Mouse (Mus musculus): ENCODE measurements at regions not wholly inside any gene's neighbourhood (a gene's known extent, or its start where the extent isn't known, plus 50 kb on each side); places are given as distances from the start of the nearest gene placed in this dataset.

DNA sequence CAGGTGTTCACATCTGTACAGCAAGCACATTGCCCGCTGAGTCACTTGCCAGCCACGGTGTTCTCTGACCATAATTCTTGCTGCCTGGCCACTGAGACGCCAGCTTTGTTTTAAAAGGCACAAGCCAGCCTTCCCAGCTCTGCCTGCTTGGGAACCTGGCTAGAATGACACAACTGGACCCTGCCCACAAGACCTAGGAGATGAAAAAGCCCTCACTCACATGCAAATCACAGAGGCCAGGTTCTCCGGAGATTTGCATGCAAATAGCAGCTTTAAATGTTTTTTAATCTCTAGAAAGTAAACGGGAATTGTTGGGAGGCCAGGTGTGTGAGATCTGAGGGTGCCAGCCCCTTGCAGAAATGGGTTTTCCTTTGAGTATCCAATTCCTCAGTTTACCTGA lies 71.9 kb downstream of the 1810010D01Rik start:
- no peak for DNase-seq (ENCODE audit: low spot score in 2 of 2)

DNA sequence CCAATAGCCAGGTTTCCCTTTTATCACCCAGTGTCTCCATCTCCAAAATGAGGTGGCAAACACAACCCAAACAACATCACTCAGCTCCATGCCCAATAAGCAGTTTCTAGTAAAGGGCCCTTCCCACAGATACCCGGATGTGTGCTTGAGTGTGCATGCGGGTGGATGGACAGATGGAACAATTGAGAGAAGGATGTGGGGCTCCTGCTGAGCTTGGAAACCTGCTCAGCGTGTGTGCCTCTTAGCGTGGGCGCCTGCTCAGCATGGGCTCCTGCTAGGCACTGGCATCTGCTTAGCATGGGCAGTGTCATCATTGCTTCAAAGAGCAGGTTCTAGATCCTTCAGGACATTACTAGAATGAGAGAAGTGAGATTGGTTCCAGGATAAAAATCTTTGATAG lies 75.4 kb downstream of the 1810010D01Rik start:
- DNase-seq (ENCODE audit: low spot score in 2 of 2) = no peak

DNA sequence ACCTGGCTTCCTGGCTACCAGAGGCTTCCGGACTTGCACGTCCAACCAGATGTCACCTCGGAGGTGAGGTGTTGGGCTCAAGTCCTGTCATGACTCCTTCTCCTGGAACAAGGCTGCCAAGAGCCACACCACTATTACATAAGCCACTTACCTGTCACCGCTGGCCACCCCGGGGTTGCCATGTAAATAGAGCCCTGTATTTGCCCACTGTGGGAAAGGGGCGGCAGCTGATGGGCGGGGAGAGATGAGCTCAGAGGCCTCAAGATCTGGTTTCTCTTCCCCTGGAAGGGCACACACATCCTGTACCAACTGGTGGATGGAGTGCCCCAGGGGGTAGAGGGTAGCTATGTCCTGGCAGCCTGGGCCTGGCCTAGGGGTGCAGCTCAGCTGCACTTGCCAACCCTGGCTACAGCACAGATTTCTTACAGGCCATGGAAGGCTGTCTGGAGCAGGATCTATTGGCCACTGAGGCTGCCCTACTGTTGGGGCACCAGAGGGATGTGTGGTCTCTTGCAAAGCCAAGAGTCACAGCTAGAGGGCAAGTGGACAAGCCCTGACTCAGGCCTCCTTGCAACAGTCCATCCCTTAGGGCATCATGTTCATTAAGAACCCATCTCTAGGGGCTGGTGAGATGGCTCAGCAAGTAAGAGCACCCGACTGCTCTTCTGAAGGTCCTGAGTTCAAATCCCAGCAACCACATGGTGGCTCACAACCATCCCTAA lies 76.3 kb downstream of the 1810010D01Rik start:
- no peak for DNase-seq (ENCODE audit: low spot score in 2 of 2)

DNA sequence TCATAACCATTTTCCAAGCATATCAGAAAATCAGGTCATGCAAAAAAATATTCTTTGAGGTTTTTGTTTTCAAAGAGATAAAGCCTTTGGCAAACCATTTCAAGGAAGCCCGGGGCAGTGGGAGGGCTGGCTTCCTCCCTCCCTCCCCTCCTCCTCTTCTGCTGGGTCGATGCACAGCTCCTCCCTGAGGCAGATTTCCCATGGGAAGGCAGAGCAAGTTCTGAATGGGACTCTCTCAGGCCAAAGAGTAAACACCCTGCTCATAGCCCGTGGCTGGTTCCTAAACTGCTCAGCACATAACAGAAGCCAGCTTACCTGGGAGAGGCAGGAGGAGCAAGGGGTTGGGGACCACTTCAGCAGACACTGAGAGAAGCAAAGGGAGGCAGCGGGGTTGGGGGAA lies 77.9 kb downstream of the 1810010D01Rik start:
- no peak for DNase-seq (ENCODE audit: low spot score in 2 of 2)

DNA sequence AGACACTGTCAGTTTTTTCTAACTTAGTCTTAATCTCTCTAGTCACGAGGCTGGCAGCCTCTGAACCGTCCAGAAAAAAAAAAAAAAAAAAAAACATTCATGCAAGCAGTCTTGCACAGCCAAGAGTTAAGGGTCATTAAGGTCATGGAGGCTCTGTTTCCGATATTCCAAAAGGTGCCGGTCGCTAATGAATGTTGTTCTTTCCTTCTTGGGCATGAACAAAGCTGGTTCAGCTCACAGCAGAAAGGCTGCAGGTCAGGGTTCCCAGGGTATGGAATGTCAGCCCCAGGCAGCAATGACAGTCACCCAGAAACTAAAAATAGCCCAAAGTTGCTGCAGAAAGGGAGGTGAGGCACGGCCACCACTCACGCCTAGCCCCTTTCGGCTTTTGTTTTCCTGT lies 80.3 kb downstream of the 1810010D01Rik start:
- DNase-seq (ENCODE audit: low spot score in 2 of 2) = no peak

DNA sequence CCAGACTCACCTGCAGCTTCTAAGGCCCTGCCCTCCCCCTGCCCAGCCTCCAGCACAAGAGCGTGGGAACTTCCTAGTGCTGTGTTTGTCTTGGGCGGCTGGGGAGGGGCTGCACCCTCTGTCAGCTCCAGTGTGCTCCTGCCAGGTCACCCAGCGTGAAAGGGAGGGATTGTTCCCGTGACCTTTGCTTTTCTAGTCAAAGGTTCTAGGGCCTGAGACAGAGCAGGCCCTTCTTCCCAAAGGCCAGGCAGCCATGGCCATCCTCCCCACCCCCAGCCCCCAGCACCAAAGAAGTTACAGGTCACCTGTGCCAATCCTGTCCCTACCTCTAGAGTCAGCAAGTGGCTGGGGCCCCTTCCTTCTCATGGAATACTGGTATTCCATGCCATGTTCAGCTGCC lies 80.7 kb downstream of the 1810010D01Rik start:
- no peak for DNase-seq (ENCODE audit: low spot score in 2 of 2)

DNA sequence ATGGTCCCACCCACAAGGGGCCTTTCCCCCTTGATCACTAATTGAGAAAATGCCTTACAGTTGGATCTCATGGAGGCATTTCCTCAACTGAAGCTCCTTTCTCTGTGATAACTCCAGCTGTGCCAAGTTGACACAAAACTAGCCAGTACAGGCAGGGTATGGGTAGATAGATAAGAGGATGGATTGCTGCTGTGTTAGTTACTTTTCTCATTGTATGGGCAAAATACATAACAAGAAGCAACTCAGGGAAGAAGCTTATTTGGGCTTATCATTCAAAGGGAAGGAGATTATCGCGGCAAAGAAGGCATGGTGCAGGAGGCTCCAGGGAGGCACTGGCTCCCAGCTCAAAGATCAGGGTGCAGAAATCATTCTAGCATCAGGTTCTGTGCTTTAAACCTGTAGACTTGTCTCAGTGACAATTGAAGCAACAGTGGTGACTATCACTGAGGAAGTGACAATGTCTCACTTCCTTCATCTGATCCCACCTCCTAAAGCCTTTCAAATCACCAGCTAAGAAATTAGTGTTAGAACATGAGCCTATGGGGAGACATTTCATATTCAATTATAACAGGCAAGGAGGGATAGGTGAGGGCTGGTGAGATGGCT lies 83.8 kb downstream of the 1810010D01Rik start:
- no peak for DNase-seq (ENCODE audit: low spot score in 2 of 2)

DNA sequence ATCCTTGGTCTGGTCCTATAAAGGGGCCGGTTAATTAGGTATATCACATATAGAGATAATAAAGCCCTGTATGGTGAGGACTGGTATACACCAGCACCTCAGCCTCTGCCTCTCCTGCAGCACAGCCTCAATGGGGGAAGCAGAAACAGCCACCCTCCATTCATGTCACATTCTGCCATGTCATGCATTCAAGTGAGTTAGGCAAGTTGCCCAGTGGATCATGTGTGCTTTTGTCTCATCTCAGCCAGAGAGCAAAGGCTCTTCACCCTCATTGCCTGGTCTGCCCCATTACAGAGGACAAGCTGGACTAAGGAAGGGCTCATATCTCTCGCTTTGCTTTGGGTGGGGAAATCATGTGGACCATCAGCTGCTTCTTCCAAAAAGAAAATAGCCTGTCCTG lies 85.4 kb downstream of the 1810010D01Rik start:
- DNase-seq (ENCODE audit: low spot score in 2 of 2) = no peak

DNA sequence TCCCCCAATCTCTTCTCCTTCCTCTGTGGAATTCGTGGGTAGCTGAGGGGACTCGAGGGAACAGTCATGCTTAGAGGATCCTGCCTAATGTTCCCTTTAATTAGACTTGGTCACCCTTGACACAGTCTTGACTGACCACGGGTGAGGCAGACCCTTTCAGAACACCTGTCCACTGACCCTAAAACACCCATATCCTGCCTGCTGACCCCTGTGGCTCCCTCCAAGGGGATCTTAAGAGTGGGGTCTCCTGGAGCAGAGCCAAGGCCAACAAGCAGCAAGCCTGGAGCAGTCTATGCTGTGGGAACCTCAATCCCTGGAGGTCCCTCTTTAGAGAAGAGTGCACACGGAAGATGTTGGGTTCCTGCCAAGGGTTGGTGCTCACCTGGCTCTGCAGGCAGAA lies 89.5 kb downstream of the 1810010D01Rik start:
- DNase-seq (ENCODE audit: low spot score in 2 of 2) = no peak

DNA sequence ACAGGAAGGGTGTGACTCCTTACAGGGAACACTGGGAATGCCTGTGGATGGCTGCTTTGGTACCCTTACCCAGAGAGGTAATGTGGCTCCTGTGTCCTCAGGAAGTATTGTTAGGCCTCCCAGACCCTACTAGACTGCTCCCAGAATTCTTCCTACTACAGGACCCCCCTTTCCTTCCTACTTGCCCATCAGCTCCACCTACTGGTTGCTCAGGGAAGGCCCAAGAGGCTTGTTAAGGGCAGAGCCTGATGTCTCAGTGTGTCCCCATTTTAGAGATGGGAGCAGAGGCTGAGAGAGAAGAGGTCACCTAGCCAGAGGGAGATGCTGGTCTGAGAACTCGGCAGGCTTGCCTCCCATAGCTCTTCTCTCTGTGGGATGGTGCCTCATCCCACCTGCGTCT lies 93.3 kb downstream of the 1810010D01Rik start:
- DNase-seq (ENCODE audit: low spot score in 2 of 2) = no peak

DNA sequence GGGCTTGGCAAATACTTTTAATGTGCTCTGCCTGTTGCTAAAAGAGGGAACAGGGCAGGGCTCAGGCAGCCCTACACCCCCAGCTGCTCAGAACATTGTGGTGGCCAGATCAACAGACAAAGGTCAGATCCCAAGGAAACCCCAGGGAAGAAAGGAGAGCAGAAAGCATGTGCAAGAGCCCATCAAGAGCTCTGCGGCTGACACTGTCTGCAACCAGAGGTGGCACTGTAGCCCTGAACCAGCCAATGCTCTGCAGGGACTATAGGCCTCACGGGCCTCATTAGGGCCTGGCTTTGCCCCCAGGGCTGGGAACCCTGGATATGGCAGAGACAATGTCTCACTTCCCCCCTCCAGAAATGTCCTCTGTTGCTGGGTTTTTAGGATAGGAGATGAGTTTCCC lies 93.8 kb downstream of the 1810010D01Rik start:
- no peak for DNase-seq (ENCODE audit: low spot score in 2 of 2)

DNA sequence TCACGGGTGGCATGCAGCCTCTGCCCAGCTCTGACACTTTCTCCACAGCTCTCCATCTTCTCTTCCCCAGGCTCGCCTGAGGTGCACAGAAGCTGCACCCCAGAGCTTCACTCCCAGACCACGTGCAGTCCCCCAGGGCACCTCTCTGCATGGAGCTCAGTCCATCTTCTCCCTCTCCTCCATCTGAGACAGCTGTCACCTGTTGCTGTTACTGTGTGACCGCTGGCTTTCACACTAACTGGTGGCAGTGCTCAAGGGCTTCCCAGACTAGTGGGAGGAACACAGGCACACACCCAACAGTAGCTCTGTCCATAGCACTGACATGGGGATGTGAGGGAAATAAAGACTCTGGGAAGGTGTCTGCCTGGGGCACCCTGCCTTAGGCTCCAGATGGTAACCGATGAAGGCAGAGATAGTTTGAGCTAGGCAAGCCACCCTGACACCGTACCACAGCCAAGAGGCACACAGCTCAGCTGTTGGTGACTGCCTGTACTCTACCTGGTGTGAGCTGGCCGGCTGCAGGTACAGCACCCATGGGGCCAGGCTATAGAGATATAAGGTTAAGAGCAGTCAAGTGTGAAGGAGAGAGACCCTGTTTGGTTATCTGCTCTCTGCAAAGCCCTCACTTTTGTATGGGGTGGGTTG lies 94.9 kb downstream of the 1810010D01Rik start:
- DNase-seq (ENCODE audit: low spot score in 2 of 2) = no peak

DNA sequence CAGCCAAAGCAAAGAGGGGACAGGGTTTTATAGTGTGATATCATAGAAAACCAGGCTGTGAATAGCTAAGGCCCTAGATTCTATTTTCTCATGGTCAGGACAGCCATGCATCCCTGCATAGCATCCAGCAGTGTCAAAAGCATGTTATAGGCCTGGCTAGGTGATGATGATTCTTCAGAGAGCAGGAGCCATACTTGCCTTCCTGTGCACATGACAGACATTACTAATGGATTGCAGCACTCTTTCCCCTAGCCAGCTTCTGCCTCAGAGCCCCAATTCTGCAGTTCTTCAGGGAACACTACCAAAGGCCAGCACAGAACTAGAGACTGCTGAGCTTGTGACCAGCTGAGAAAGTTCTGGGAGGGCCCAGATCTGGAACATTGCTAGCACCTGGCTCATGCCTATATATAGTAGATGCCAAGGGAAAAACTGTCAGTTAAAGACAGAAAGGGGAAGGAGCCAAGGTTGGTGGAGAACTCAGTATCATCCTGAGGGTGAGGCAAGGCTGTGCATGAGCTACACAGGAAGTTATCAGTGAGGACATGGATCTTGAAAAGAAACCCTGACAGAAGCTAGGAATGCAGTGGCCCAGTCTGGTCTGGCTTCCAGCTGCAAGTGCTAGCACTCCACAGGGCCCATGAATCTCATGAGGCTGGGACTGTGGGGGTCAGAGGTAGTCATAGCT lies 95.6 kb downstream of the 1810010D01Rik start:
- no peak for DNase-seq (ENCODE audit: low spot score in 2 of 2)

DNA sequence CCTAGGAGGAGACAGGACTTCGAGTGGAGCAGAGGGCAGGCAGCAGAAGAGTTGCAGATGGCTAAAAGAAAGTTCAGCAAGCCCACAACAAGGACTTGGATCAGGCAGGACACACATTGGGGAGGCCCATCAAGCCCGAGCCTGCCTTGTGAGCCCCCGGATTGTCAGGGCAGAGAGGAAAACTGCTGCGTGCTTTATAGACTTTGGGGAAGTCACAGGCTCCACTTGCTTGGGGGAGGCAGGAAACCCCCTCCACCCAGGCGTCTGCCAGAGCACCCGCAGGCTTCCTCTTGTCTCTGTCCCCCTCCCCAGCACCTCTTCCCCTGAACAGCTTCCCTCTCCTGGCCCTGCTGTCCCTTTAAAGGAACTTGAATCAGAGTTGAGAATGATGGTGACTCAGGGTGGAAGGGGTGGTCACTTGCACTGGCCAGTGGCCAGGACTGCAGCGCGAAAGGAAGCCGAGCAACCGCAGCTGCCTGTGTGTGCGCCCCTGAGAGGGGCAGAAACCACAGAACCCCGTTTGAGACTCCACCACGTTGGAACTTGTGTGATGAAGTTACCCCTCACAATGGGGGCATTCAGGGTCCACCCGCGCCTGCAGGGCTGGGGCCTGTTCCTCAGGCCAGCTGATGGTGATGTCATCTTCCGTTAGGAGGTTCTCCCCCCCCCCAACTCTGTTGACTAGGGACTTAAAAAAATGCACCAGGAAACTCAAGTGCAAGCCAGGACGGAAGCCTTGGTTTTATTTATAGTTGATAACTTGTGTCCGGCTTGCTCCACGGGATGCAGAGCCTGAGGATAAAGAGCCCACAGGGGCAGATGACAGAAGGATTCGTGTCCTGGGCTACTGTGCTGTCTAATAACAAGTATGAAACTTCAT lies 96.4 kb downstream of the 1810010D01Rik start:
- DNase-seq (ENCODE audit: low spot score in 2 of 2) = peak in 1 of 2 experiments; percentile 46

DNA sequence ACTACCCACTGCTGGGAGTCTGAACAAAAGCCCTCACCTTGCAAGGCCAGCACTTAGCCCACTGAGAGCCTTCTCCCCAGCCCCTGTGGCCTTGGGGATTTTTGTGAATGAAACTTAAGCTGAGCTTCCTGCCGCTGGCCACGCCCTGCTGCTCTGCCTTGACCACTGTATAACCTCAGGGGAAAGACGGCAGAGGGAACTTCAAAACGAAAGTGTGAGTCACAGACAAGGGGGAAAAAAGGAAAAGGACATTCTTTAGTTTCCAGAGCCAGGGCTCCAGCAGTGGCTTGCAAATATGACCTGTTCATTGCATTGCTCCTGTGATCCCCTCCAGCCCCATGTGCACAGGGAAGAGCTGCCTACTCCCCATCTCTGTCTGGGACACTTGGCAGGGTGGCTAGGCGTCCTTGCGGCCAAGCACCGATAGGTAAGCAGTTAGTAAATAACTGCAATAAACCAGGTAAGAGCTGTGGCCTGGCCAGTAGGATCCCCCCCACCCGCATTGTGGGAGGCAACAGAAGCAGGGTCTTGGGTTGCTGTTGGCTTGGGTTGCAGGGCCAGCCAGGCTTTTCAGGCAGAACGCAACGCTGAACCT lies 97.2 kb downstream of the 1810010D01Rik start:
- DNase-seq (ENCODE audit: low spot score in 2 of 2) = no peak

DNA sequence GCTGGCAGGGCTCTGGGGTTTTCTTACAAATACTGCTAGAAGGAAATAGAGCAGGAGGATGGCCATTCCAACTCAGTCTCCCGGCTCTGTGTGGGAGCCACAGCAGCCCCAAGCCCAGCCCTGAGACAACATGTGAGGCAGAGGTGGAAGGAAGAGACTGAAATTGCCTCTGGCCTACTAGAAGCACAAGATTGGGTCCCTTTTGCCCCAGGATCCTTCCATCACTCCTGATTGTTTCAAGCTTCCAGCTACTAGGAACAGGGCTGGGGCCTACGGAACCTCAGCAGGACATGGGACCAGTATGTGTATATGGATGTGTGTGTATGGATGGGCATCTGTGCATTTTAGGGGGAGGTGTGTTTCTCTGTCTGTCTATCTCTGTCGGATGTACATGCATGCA lies 97.9 kb downstream of the 1810010D01Rik start:
- DNase-seq (ENCODE audit: low spot score in 2 of 2) = no peak

DNA sequence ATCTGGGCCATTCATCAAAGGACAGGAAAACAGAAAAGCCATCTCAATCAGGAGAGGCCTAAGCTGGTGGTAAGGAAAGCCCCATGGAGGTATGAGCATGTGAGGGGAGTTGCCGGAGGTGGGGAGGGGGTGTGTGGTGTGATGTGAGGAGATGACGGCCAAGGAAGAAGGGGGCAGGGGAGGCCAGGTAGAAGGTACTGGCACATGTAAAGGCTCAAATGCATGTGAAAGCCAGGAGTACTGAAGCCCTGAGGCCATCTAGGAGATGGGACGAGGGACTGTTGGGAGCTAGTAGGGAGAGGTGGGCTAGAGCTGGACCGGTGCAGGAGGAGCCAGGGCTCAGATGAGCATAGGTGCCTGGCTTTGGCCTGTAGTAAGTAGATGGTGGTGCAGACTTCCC lies 98.4 kb downstream of the 1810010D01Rik start:
- DNase-seq (ENCODE audit: low spot score in 2 of 2) = no peak

DNA sequence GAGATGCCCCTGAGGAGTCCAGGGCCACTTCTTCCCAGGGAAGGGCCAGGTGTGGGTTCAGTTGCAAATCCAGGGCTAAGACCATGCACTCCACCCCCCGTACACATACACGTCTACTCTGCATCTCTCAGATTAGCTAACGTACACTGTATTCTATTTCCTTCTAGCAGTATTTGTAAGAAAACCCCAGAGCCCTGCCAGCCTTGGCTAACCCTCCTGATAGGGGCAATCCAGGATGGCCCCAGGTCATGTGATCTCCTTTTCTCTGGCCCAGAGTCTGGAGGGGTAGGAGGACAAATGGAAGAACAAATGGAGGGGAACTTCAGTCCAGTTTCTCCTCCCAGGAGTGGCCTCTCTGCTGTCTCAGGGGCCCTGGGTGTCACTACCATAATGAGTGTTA lies 98.9 kb downstream of the 1810010D01Rik start:
- DNase-seq (ENCODE audit: low spot score in 2 of 2) = no peak

DNA sequence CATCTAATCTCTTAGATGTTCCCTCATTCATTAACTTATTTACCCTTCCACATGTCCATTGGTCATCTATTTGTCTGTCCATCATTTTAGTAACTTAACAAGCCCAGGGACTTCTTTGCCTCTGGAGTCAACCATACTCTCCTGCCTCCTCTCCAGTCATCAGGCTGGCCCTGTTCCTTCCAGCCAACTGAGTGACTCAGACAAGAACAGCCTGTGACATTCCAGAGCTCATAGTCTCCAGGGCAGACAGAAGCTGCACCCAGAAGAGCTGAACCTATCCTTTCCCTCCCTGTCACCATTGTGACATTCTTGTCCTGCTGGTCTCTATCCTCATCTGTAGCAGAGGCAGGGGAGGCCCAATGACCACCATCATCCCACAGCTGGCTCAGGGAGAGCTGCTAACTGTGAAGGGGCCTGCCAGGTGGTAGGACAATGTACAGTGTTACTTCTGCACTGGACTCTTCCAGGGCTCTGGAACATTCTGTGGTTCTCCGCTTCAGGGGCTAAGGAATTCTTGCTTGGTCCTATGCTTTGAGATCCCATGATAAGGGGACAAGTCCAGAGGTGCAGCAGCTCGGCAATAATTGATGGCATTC lies 100.2 kb downstream of the 1810010D01Rik start:
- no peak for DNase-seq (ENCODE audit: low spot score in 2 of 2)

DNA sequence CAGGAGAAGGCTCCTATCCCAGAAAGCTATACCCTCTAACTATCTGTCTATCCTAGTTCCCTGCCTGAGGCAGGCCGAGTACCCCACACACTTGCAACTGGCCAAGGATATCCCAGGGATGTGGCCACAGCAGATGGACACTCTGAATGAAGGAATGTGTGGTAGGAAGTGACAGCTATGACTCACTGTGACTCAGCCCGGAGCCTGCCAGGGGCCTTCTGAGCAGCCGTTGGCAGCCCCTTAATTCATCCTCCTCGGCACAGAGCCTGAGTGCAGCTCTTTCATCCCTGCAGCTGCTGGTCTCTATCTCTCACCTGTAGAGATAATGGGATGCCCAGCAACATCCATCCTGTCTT lies 101.4 kb downstream of the 1810010D01Rik start:
- no peak for DNase-seq (ENCODE audit: low spot score in 2 of 2)
